Mouse (Mus musculus): Measurements from ENCODE around the gene Ehd2.

- TF ChIP-seq CTCF (IDR thresholded peaks at IDR 0.05; ENCODE audit: low read depth, low read length) (no peak), POLR2A (IDR thresholded peaks at IDR 0.05; ENCODE audit: borderline replicate concordance, low read depth, low read length) (no peak)
Measured at GRCm38 (mm10) chr7:15921796-15922195, 45.6 kb downstream of the Ehd2 start.

Measured in bone marrow macrophage, adult 2 months (primary cell).